Mouse (Mus musculus): ENCODE data around the gene Syt7.

DNA sequence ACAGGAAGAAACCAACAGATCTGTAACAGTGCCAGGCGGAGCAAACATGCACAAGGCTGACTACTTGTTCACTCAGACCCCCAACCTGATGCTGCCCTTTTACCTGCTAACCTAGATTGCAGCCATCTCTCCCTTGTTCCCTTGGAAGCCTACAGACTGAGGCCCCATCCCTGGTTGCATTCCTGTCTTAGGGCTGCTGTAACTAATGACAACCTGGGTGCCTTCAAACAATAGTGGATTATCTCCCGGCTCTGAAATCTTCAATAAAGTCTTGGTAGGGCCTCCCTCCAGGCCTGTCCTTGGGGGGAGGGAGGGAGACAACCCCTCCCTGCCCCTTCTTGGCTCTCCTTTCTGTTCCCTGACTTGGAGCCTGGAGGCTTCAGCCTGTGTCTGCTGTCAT is 34.1 kb upstream of the Syt7 start:
- TF ChIP-seq POLR2A (IDR thresholded peaks at IDR 0.05; ENCODE audit: low read depth, low read length) (no peak), CTCF (IDR thresholded peaks at IDR 0.05; ENCODE audit: extremely low read depth, insufficient read length, insufficient replicate concordance, low read depth, low read length) (no peak)

All from small intestine, adult 2 months (tissue).